Mouse (Mus musculus): ENCODE results near the gene Calcrl.

The Calcrl gene

GRCm38 (mm10) chr2:84388023-84388416 lies 37.2 kb downstream of the Calcrl start:
- DNase-seq = no peak

- DNase-seq = no peak
Observed at GRCm38 (mm10) chr2:84387394-84388022, 37.7 kb downstream of the Calcrl start.

DNA sequence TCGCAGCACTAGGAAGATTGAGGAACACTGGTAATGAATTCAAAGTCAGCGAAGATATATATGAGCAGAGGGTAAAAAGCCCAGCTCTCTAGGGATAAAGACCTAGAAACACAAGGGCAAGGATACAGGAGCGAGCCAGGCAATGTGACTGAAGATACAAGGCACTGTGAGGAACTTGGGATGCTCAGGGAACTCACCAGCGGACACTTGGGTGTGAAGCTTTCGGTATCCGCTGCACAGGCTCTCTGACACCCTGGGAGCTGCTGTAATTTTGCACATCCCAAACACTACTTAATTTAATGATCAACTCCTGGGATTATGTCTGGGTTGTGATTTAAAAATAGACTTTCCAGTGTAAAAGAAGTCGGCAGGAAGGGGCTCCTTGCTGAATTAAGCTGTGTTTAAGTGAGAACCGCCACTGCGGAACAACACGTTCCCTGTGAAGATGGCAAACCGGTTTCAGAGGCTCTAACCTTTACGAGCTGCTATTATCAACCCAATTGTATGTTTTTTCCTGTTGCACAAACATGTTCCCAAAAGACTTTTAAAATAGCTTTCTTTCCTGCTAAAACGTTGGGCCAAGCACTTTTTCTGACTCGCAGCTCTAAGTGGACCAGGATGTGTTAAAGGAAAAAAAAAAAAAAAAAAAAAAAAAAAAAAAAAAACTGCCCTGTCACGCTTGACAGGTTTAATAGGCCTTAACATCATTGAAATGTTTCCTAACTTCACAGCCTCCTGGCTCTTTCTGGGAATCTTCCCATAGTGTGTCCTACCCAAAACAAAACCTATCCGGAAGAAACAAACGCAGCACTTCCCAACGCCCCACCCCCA lies 38.4 kb downstream of the Calcrl start:
- no peak for DNase-seq

DNA sequence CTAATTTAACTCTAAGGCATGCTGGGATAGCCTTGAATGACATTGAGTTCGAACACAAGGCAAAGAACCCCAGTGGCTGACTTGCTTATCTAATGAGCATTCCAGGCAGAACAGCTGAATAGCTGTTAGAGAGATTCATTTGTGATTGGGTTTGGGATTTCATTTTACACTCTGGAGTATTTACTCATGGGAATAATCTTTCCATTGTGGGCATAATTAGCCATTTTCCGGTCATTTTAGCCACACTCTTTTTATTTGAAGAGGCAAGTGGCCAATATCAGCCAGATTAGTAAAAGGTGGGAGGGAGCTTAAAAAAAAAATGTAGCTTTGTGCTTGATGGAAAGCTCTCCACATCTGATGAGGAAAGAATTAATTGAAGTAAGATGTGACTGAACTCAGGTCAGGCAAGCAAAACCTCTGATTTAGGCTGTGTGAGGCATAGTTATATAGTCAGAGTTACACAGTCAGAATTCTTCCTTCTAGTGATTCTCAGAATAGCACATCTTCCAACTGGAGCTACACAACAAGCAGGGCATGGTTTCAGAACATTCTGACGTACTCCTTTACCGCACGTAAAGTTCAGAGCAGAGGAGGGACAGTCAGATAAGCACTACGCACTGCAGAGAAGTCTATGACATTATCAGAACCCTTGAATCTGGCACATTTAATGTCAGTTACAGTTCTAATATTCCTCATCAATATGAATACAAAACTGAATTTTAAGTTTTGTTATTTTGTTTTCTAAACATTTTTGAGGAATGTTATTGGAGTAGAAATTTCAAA lies 40.1 kb downstream of the Calcrl start:
- DNase-seq = no peak

- DNase-seq = no peak
Observed at GRCm38 (mm10) chr2:84383828-84384227, 41.4 kb downstream of the Calcrl start.

DNA sequence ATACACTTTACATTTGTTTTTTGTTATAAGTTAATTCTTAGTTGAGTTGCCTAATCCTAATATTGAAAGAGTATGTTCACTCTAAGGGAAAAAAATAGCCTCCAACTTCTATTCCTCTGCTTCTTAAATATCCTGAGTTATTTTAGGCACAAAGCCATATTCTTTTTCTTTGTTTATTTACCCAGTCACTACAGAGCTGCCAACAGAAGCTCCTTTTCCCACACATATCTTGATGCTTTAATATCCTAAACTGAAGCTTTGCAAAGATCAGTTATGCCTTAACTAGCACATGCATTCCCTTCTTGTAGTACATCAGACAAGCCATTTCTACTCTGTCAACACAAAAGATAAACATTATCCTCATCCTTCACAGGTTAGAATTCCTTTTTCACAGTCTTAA lies 42.7 kb downstream of the Calcrl start:
- no peak for DNase-seq

DNA sequence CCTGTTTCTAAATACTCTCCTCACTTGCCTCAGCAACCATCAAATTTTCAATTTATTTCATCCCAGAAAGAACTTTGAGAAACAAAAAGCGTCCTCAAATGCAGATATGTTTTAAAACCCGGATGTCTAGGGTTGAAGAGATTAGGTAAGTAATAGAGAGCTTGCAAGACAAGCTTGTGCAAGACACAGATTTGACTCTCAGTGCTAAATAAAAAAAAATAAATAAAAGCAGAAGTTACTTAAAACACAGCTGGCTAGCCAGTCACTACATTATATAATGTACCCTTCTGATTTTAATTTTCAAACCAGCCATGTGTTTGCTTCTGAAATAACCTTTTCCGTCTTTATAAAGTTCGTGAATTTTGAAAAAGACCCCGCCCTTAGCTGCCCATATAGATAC lies 43.2 kb downstream of the Calcrl start:
- DNase-seq = no peak

DNA sequence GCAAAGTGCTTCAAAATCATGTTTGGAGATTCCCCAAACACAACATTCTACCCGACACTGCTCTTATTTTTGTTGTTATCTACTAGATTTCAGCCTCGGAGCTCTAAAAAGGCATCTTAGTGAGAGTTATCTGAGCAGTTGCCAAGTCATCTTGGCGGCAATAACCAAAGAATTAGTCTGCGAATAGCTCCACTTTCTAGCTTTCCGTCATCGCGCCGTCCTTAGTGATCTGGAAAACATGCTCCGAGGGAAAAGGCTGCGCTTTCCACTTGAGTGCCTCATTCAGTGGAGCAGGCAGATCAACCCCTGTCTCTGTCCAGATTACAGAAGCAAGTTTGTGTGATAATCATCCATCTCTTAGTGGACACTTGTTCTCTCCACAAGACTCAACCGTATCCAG lies 44.4 kb downstream of the Calcrl start:
- no peak for DNase-seq

DNA sequence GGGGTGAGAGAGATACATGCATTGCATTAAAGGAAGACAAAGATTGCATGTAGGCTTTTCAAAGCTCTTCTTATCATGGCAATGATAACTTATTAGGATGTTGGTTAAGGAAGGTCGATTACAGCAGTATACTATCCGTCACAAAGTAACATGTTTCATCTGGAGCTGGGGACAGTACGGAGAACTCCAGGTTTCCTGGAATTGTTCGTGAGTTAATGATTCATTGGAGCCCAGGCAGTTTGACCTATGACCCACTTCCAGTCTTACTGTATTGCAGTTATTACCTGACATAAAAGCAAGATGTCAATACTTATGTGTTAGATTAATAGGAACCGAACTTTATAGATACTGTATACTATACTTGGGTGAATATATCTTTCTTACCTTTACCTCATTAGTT lies 46.5 kb downstream of the Calcrl start:
- no peak for DNase-seq

DNA sequence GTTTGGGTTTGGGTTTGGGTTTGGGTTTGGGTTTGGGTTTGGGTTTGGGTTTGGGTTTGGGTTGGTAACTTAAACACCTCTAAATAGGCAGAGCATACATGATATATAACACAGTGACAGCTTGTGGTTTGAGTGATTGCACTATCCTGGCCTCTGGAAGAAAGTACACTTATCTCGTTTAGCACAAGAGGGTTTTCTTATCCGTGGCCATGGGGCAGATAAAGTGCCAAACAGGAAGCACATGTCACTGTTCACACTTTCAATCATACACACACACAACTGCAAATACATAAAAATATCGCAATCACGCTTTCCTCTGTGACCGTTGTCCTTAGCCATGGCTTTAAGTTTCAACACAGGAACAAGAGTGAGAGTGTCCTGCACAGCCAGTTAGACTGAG lies 56.0 kb downstream of the Calcrl start:
- no peak for DNase-seq

- DNase-seq = no peak
Observed at GRCm38 (mm10) chr2:84366742-84367141, 58.5 kb downstream of the Calcrl start.

DNA sequence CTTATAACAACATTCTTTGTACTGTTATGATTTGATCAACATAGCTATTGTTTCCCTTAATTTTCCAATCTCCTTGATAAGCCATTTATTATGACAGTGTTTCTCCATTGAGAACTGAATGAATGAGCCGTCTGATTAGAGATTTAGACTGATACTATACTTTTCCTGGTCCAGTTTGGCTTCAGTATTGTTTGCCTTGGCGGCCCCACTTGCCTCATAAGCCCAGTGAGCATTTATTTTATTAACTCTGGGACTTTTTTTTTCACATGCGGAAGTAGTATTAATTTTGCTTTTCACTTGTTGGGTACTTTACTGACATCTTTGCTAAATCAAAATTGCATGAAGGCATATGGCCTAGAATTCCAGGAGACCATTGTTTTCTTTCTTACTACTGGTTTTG lies 59.9 kb downstream of the Calcrl start:
- DNase-seq = no peak

DNA sequence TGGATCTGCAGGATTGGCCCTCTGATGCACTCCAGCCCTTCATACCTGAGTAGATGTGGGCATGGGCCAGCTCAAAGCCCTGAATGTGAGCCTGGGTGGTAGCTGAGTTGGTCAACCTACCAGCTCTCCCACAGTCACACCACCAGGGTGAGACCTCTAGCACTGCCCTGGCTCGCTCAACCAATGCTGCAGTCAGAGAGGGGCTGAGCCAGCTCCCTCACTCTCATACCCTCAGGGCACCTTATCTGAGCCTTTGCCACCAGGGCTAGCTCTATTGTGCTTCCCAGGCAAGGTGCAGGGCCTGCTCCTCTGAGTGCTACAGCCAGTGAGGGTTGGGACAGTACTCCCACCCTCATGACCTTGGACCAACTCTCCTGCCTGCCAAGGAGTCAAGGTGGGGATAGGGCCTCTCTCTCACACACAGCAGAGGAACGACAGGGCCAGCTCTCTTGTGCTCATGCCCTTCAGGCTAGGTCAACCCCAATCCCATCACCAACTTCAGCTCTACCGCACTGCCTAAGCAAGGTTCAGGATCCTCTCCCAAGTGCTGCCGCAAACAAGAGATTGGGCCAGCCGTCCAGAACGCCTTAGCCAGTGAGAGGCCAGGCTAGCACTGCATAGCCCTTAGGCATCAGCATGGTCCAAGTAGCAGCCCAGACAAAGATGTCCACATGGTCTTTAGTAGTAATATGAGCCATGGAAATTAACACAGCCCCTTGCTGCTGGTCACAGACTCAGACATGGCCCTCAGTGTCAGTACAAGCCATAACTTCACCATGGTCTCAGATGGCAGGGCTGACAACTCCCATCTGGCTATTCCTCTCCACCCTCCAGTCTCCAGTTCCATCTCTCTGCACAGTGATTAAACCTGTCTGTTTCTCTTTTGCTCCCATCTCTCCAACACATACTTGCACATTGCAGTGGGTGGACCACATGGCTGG lies 62.2 kb downstream of the Calcrl start:
- no peak for DNase-seq

DNA sequence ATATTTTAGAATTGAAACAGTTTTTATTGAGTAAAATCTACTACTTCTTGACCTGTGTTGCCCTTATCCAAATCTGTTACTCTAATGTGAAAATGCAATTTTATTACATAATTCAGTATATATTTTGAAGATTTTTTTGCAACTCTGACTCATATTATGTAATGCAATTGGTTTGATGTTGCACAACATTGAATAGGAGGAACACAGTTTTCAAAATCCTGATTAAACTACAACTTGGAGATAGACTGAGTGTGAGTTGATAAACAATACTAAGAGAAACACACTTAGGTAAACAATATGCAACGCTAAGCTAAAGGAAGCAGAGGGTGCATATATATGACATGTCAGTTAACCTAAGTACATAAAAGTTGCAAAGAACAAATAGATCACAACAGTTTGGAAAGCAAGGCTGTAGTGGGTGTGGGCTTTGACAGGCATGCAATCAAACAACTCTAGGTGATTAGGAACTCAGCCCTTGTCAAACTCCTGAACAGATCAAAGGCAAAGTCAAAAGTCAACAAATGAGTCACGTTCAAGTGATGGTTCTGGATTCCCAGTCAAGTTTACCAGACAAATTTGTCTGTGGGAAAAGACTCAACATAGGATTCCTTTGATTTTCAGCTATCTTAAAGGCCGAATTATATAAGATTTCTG lies 66.4 kb downstream of the Calcrl start:
- no peak for DNase-seq

GRCm38 (mm10) chr2:84355281-84355680 lies 69.9 kb downstream of the Calcrl start:
- DNase-seq = no peak

GRCm38 (mm10) chr2:84347376-84347775 lies 77.8 kb downstream of the Calcrl start:
- DNase-seq = no peak

DNA sequence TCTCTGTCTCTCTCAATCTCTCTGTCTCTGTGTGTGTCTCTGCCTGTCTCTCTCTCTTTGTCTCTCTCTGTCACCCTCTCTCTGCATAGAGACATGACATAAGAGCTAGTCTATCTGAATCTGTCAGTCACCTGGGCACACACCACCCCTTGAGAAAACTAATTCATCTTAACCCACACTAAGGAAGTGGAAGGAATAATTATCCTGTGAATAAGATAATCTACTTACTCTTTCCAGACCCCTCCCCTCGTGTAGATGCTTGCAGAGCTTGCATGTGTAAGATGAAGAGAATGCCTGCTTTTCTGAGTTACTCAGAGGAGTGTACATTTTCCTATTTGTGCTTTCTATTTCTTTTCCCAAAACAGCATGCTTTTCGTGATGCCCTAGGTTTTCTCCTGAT lies 81.5 kb downstream of the Calcrl start:
- no peak for DNase-seq

DNA sequence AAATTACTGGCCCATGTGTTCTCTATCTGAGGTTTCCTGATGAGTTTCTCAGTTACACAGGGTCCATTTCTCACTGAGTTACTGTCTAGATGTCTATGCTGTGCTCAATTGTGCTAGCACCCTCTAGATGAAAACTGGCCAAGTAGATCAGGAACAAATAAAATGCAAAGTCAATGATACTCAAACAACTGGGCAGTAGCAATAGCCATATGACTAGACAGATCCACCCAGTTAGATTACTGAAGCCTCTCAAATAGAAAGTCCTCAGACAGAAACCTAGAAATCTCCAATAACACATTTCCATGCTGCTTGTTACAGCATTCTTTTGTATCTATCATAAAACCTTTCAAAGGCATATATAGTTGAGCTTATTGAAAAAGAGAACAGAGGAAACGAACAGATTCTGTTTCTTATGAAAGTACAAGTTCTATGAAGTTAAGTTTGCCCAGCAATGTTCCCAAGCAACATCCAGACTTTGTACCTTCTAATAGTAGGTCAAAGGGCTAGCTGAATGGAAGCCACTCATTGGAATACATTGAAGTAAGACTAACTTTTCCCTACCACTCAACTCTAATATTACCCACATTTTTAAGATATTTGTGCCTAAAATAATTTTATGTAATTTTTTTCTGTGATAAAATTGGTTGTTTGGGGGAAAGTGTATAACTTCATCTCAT lies 87.3 kb downstream of the Calcrl start:
- no peak for DNase-seq

GRCm38 (mm10) chr2:84336331-84336730 lies 88.9 kb downstream of the Calcrl start:
- DNase-seq = no peak

DNA sequence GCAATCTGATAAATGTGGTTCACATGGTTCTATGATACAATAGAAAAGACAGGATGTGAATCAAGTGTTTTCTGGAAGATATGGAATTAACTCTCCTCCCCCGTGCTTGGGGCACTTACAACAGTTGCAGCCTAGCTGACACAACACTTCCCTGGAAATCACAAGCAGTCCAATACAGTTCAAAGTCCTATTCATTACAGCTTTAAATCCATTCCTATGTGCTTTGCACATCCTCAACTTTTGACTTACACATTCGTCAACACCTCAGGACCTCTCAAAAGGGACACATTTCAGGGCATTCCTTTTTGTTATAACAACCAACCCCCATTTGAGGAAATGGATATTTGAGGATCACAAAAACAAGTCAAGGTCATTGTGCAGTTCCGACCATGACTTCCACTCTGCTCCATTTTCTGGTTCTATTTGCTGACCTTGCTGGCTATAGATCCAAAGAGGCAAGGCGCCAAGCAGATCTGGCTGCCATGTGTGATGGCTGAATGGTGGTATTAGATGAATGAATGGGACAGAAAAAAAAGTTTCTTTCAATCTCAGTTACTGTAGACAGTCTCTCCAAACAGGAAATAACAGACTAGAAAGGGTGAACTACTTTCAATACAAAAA lies 108.9 kb downstream of the Calcrl start:
- no peak for DNase-seq

DNA sequence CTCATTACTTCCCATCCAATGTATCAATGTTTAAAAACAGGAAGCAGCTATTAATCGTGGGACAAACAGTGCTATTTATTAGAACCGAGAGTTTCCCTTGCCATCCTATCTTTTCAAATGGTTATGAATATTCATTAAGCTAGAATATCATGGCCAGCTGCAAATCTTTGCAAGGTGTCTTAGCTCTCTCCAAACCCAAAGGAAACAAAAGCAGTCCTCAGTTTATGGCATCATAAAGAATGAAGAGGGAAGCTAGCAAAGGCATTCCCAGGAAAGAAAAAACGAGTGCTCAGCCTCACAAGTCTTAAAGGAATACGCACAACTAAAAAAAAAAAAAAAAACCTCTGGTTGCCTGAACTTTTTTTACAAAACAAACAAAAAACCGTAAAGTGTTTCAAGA lies 128.7 kb downstream of the Calcrl start:
- no peak for DNase-seq

Data from right cerebral cortex, adult 18-20 months (tissue).